Mouse (Mus musculus) thymus, adult 2 months (tissue): ENCODE data around the gene Hck. TPM values are rescaled to one million over a fixed set of nuclear protein-coding genes. Genes with fewer than 3 reads are reported as not detected.

ENCODE experiments used
- DNase-seq: peaks from one replicate; pipeline ENCODE4 v3.0.0; 2021
- H3K27ac ChIP-seq: fragments of 200-500 bp; 2 replicates; pipeline ENCODE4 v1.5.1; 2012; ENCODE audit warnings: low read length, control low read depth; ENCODE audit not compliant: control insufficient read depth, insufficient read depth
- H3K27me3 ChIP-seq: fragments of 200-500 bp; 2 replicates; pipeline ENCODE4 v1.6.1; 2012; ENCODE audit warnings: mild to moderate bottlenecking, low read length, moderate library complexity, mixed read lengths; ENCODE audit not compliant: control insufficient read depth, insufficient read depth
- H3K36me3 ChIP-seq: fragments of 200-500 bp; 2 replicates; pipeline ENCODE4 v1.6.1; 2012; ENCODE audit warnings: mild to moderate bottlenecking, low read length, moderate library complexity; ENCODE audit not compliant: control insufficient read depth, insufficient read depth
- H3K4me1 ChIP-seq: fragments of 200-500 bp; replicated peaks from 2 replicates; pipeline ENCODE4 v1.6.1; 2012; ENCODE audit warnings: low read length; ENCODE audit not compliant: control insufficient read depth, insufficient read depth
- H3K4me3 ChIP-seq: fragments of 200-500 bp; 2 replicates; pipeline ENCODE4 v1.5.1; 2012; ENCODE audit warnings: mild to moderate bottlenecking, low read length, control low read depth, moderate library complexity; ENCODE audit not compliant: control insufficient read depth, insufficient read depth
- CTCF ChIP-seq: fragments of 200-500 bp; IDR thresholded peaks from 2 replicates; pipeline ENCODE4 v1.5.1; 2012; ENCODE audit warnings: mild to moderate bottlenecking, control low read depth, low read length, moderate library complexity, borderline replicate concordance; ENCODE audit not compliant: control insufficient read depth, poor library complexity, insufficient read depth; ENCODE audit errors: extremely low read depth
- POLR2A ChIP-seq: fragments of 200-500 bp; IDR thresholded peaks from 2 replicates; pipeline ENCODE4 v1.6.1; 2012; ENCODE audit warnings: mild to moderate bottlenecking, low read length, control low read depth, moderate library complexity; ENCODE audit not compliant: control insufficient read depth, poor library complexity, insufficient read depth; ENCODE audit errors: extremely low read depth
- WGBS: fragments of 180-500 bp; shearing (Covaris S2); methylation state at CpG from one replicate; pipeline ENCODE4 v1.1.7; 2018; 5-methylcytosine and 5-hydroxymethylcytosine counted together
- polyA plus RNA-seq: library from polyadenylated mRNA; depleted of rRNA; stranded (reverse); fragments of >200 nt; gene quantifications from 2 replicates; pipeline ENCODE4 v1.2.3, GENCODE M21; 2012

Hck gene
- polyA plus RNA-seq, 1 experiment, result 22.1 TPM

DNA sequence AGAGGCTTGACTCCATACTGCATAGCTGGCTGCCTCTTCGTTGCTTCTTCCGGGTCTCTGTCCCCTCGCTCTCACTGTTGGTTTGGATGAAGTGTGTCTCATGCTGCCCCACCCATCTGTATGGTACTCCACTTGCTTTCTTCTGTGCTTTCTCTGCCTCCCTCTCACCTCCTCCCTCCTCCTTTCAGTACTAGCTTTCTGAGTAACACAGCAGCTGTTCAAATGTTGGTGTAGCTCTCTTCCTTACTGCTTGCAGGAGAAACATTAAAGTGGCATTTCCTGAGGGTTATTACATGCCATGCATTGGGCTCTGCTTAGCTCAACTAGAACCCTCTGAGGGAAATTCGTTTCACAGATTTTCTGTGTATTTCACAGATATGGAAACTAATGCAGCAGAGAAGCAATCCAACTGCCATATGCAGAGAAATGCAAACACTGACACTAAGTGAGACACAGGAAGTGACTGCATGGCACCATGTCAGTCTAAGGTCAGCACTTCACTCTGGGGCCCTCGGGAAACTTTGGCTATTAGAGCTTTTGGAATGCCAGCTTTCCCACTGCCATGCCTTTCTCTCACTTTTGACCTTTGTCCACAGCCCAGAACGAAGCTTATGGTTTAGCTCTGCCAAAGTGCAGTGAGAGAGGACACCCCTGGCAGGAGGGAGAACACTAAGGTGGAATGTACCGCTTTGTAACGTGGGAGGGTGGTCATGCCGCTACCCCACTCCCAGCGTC is 71.0 kb downstream of the Hck start:
- no peak for DNase-seq
- Histone ChIP-seq H3K4me1 (no peaks in the 10 kb centered on the region), H3K27ac (no peak overlapping the region), H3K4me3 (no peak overlapping the region), H3K27me3 (no peaks in the 10 kb centered on the region), H3K36me3 (peaks cover 7% of the 10 kb centered on the region; the same call in 1 of the 2 replicates)
- no peak for TF ChIP-seq POLR2A
- TF ChIP-seq CTCF, result no peak
- 93% methylated on average over 10 of the region's 10 CpGs for WGBS

DNA sequence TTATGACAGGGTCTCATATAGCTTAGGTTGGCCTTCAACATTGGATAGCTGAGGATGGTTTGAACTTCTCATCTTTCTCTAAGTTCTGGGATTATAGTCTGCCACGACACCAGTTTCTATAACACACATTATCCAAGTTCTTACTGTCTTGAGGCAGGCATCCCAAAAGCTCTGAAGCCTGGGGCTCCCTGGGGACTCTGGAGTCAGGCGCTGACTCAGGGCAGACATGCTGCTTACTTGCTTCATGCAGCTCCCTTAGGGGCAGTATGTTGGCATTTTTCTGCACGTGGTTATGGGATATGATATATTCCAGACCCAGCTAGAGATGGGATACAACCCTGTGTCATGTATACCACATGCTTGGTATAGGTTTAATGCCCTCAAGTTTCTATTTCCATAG is 71.7 kb downstream of the Hck start:
- H3K36me3 ChIP-seq, result peaks cover 7% of the 10 kb centered on the region; the same call in 1 of the 2 replicates
- H3K4me3 ChIP-seq, result no peak overlapping the region
- WGBS, result 96% methylated on average over 3 of the region's 3 CpGs
- no peak for TF ChIP-seq POLR2A
- TF ChIP-seq CTCF, result no peak
- H3K4me1 ChIP-seq, result no peaks in the 10 kb centered on the region
- no peak overlapping the region for H3K27ac ChIP-seq
- DNase-seq, result no peak
- H3K27me3 ChIP-seq, result no peaks in the 10 kb centered on the region

DNA sequence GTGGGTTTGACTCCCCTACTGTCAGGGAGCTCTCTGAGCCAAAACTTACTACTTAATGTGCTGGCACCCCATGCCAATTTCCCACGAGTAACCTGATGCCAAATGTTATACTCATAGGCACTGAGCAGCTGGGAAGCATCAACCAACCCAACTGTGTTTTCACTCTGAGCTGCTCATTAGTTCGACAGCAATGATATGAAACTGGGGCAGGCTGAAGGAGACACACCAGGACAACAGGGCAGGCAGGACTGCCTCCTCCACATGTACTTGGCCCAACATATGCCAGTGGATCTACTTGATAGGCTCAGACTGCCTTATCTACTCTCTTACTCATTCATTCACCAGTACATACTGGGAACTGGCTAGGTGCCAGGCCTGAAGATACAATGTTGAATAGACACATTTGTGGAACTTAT is 77.9 kb downstream of the Hck start:
- Histone ChIP-seq H3K27ac (no peak overlapping the region), H3K36me3 (peaks cover 21% of the 10 kb centered on the region), H3K4me3 (no peak overlapping the region), H3K27me3 (no peaks in the 10 kb centered on the region), H3K4me1 (no peaks in the 10 kb centered on the region)
- 94% methylated on average over 2 of the region's 2 CpGs for WGBS
- DNase-seq, result no peak
- no peak for TF ChIP-seq POLR2A
- no peak for TF ChIP-seq CTCF

DNA sequence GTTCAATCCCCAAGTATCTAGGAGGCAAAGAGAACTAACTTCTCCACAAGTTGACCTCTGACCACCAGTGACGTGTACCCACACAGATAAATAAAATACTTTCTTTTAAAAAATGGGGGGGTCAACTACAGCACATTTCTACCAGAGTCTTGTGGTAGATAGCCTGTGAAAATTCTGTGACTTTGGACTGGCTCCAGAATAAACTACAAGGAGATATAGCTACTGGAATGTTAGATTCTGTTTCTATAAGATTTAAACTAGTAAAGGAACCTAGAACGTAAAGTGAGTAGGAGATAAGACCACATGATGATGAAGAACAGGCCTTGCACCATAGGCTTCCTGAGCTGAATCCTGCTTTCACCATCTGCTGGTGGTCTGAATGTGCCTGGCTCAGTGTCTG is 79.6 kb downstream of the Hck start:
- Histone ChIP-seq H3K27ac (no peak overlapping the region), H3K27me3 (no peaks in the 10 kb centered on the region), H3K36me3 (peaks cover 20% of the 10 kb centered on the region), H3K4me3 (no peak overlapping the region), H3K4me1 (no peaks in the 10 kb centered on the region)
- 94% methylated on average over 2 of the region's 2 CpGs for WGBS
- no peak for DNase-seq
- TF ChIP-seq POLR2A (no peak), CTCF (no peak)

DNA sequence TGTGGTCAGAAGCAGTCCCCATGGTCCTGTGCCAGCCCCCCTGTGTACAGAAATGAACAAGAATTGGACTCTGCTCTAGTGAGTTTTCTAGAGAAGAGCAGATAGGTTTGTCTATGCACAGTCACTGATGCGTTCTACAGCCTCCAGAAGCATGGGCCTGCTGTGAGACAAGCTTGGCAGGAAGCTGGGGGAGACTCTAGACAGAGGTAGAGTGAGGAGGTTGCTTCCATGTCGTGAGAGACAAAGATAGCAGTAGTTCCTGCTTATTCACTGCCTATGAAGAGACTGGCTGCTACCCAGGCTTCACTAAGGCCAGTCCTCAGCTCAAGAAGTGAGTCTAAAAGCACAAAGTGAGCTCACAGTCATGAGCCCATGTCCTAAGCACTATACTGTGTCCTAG is 83.0 kb downstream of the Hck start:
- peaks cover 26% of the 10 kb centered on the region for H3K36me3 ChIP-seq

DNA sequence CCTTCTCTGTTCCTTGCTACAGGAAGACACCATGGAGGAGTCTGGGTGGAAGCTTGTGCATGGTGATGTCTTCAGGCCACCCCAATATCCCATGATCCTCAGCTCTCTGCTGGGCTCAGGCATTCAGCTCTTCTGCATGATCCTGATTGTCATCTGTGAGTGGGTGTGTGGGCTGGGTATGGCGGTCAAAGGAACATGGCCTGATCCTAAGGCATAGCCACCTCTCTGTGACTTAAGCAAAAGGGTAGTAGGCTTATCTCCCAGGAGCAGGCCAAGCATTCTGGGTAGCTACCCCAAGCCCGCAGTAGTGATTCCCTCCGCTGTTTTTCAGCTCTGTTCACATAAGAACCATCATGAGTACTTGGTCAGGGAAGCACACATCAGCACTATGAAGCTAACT is 86.0 kb downstream of the Hck start:
- 98% methylated on average over 3 of the region's 3 CpGs for WGBS
- TF ChIP-seq CTCF (no peak), POLR2A (no peak)
- no peaks in the 10 kb centered on the region for H3K4me1 ChIP-seq

More for the DNA sequence above, 83.0 kb downstream of the Hck start:
- Histone ChIP-seq H3K27me3 (no peaks in the 10 kb centered on the region), H3K4me1 (no peaks in the 10 kb centered on the region), H3K4me3 (no peak overlapping the region), H3K27ac (no peak overlapping the region)
- TF ChIP-seq CTCF (no peak), POLR2A (no peak)
- 91% methylated on average over 2 of the region's 2 CpGs for WGBS
- no peak for DNase-seq

More for the DNA sequence above, 86.0 kb downstream of the Hck start:
- no peak overlapping the region for H3K27ac ChIP-seq
- peaks cover 8% of the 10 kb centered on the region; the same call in 1 of the 2 replicates for H3K36me3 ChIP-seq
- no peaks in the 10 kb centered on the region for H3K27me3 ChIP-seq
- H3K4me3 ChIP-seq, result no peak overlapping the region
- no peak for DNase-seq
